Mouse (Mus musculus) skeletal muscle tissue, postnatal 0 days (tissue): ENCODE results near the gene Cyp2j8. TPM values are rescaled to one million over a fixed set of nuclear protein-coding genes. Genes with fewer than 3 reads are reported as not detected.

Experiments used
- polyA plus RNA-seq: library from polyadenylated mRNA; unstranded; fragments of >200 nt; fragmentation: Nextera tagmentation; extraction: Ambion mirVana; gene quantifications from 2 replicates; pipeline ENCODE4 v1.2.1, GENCODE M21; 2015

Cyp2j8 gene
- polyA plus RNA-seq, result not detected in 2 replicates

GRCm38 (mm10) chr4:96507286-96507685 lies at the start of gene Cyp2j8:
Cyp2j8 (minus strand) TSS chr4:96507386.

GRCm38 (mm10) chr4:96553133-96553819 lies 46.1 kb upstream of the Cyp2j8 start, which contains the start of gene Cyp2j6:
Cyp2j6 (minus strand) TSS chr4:96553661.

Other genes starting within 250 kb of the Cyp2j8 start
- gene Cyp2j11, start 158.7 kb downstream of the Cyp2j8 start, polyA plus RNA-seq, result 0.08 TPM in 1 of 2 replicates, not detected in the other
- gene Cyp2j6, start 46.3 kb upstream of the Cyp2j8 start, polyA plus RNA-seq, result 4.0 and 5.4 TPM in 2 replicates
- 3.1 and 3.5 TPM in 2 replicates for gene Cyp2j9, start 84.2 kb upstream of the Cyp2j8 start, polyA plus RNA-seq
- not detected in 2 replicates for gene Cyp2j5, start 156.8 kb upstream of the Cyp2j8 start, polyA plus RNA-seq